Mouse (Mus musculus) liver, embryonic 12.5 days (tissue): Measurements from ENCODE around the gene Babam2. TPM values are rescaled to one million over a fixed set of nuclear protein-coding genes. Genes with fewer than 3 reads are reported as not detected.
A peak's percentile ranks its signal among the peaks of the same experiment; 100 is the strongest.

Experiments used
- ATAC-seq: fragments of 200-750 bp; cut with Nextera tagmentation; 2 replicates; pipeline ENCODE4 v1.8.0; 2017; ENCODE audit warnings: moderate number of reproducible peaks, mild to moderate bottlenecking, moderate library complexity
- H3K27ac ChIP-seq: fragments of 300-500 bp; sonication (generic); 2 replicates; pipeline ENCODE4 v1.5.1; 2016; ENCODE audit warnings: mild to moderate bottlenecking
- H3K27me3 ChIP-seq: fragments of 300-500 bp; sonication (generic); replicated peaks from 2 replicates; pipeline ENCODE4 v1.6.1; 2016; ENCODE audit warnings: mild to moderate bottlenecking, moderate library complexity
- H3K36me3 ChIP-seq: fragments of 300-500 bp; sonication (generic); 2 replicates; pipeline ENCODE4 v1.6.1; 2016; ENCODE audit warnings: mild to moderate bottlenecking, moderate library complexity
- H3K4me1 ChIP-seq: fragments of 300-500 bp; sonication (generic); 2 replicates; pipeline ENCODE4 v1.6.1; 2016
- H3K4me2 ChIP-seq: fragments of 300-500 bp; sonication (generic); 2 replicates; pipeline ENCODE4 v1.6.1; 2016; ENCODE audit warnings: mild to moderate bottlenecking, moderate library complexity
- H3K4me3 ChIP-seq: fragments of 300-500 bp; sonication (generic); 2 replicates; pipeline ENCODE4 v1.5.1; 2016; ENCODE audit warnings: mild to moderate bottlenecking, moderate library complexity
- H3K9ac ChIP-seq: fragments of 300-500 bp; sonication (generic); 2 replicates; pipeline ENCODE4 v1.6.1; 2016; ENCODE audit warnings: mild to moderate bottlenecking, moderate library complexity
- H3K9me3 ChIP-seq: fragments of 300-500 bp; sonication (generic); replicated peaks from 2 replicates; pipeline ENCODE4 v1.6.1; 2016; ENCODE audit warnings: mild to moderate bottlenecking, moderate library complexity
- WGBS: fragments of 180-500 bp; shearing (Covaris S2); methylation state at CpG from one replicate; pipeline ENCODE4 v1.1.7; 2016; ENCODE audit not compliant: insufficient replicate concordance; 5-methylcytosine and 5-hydroxymethylcytosine counted together
- microRNA-seq: library from miRNA; unstranded; fragments of <30 nt; microRNA quantifications from one replicate; pipeline ENCODE4, GENCODE M21; 2017
- polyA plus RNA-seq: library from polyadenylated mRNA; unstranded; fragments of >200 nt; fragmentation: Nextera tagmentation; extraction: Ambion mirVana; gene quantifications from 2 replicates; pipeline ENCODE4 v1.2.1, GENCODE M21; 2016

The Babam2 gene
- polyA plus RNA-seq, 1 experiment from 2014 or later = 41.3 TPM

DNA sequence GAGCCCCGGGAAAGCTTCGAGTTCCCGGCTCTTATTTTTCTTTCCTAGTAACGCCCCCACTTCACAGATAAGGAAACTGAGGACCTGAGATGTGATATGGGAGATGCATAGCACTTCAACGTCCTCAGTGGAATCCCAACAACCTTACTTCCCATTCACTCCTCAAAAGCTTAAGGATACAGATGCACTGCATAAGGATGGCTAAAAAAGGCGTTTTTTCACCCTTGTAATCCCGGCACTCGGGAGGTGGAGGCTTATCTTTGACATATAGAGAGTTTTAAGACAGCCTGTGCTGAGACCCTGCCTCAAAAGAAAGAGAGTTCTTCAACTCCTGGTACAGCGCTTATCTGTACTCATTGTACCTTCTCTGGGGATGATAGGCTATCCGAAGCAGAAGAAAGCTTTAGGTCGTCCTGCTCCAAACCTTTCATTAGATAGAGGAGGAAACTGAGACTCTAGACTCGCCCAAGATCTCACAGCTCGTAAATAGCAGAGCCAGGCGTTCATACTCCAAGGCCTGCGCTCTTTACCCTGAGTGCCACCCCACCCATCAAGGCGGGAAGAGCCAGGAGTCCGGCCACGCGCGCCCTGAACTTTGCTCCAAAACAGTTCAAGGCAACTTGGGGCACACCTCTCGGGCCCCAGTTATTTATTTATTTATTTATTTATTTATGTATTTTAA lies 436.7 kb downstream of the Babam2 start:
- peak overlapping the region; percentile 78 for H3K4me2 ChIP-seq

More for the DNA sequence above, 436.7 kb downstream of the Babam2 start:
- Histone ChIP-seq H3K27me3 (peaks cover 100% of the 10 kb centered on the region), H3K9ac (no peak overlapping the region), H3K4me3 (peak overlapping the region; percentile 63), H3K4me1 (peaks cover 22% of the 10 kb centered on the region), H3K27ac (0 out of 2 replicates have a peak overlapping the region, but pooled peaks have one; percentile 29), H3K9me3 (no peaks in the 10 kb centered on the region), H3K36me3 (no peaks in the 10 kb centered on the region)
- 2% methylated on average over 21 of the region's 21 CpGs for WGBS
- ATAC-seq = no peak

Small RNAs within 50 kb of the gene (microRNA-seq; reads per million reads assigned to microRNA genes)
- gene Mir3473e = not detected

Other genes starting within 250 kb of the Babam2 start
- gene Zfp512, start 245.3 kb upstream of the Babam2 start, polyA plus RNA-seq = 21.5 and 23.8 TPM in 2 replicates
- gene 4930548H24Rik, start 211.9 kb upstream of the Babam2 start, polyA plus RNA-seq = not detected in 2 replicates
- gene Gpn1, start 202.9 kb upstream of the Babam2 start, polyA plus RNA-seq = 34.9 and 38.8 TPM in 2 replicates
- 19.2 and 20.4 TPM in 2 replicates for gene Slc4a1ap, start 170.7 kb upstream of the Babam2 start, polyA plus RNA-seq
- 12.7 and 12.9 TPM in 2 replicates for gene Supt7l, start 169.9 kb upstream of the Babam2 start, polyA plus RNA-seq
- gene Mrpl33, start 100.7 kb upstream of the Babam2 start, polyA plus RNA-seq = 232 and 236 TPM in 2 replicates
- 20.7 and 20.8 TPM in 2 replicates for gene Rbks, start 57 bp upstream of the Babam2 start, polyA plus RNA-seq